Mouse (Mus musculus) heart, adult 2 months (tissue): ENCODE measurements at regions not wholly inside any gene's neighbourhood (a gene's known extent, or its start where the extent isn't known, plus 50 kb on each side); places are given as distances from the start of the nearest gene placed in this dataset.

Source experiments
- DNase-seq, 2 experiments: peaks; one replicate each; pipeline ENCODE4 v3.0.0; 2021
- H3K27ac ChIP-seq: fragments of 200-600 bp; 2 replicates; pipeline ENCODE4 v1.8.1; 2022
- H3K27me3 ChIP-seq: fragments of 200-500 bp; 2 replicates; pipeline ENCODE4 v1.6.1; 2012; ENCODE audit warnings: mild to moderate bottlenecking, low read length, inconsistent platforms, mixed read lengths; ENCODE audit not compliant: control insufficient read depth, insufficient read depth
- H3K36me3 ChIP-seq: fragments of 200-500 bp; 2 replicates; pipeline ENCODE4 v1.6.1; 2012; ENCODE audit warnings: low read length, inconsistent platforms; ENCODE audit not compliant: control insufficient read depth, insufficient read depth
- H3K4me1 ChIP-seq: fragments of 200-500 bp; 2 replicates; pipeline ENCODE4 v1.6.1; 2011; ENCODE audit warnings: low read length; ENCODE audit not compliant: control insufficient read depth, insufficient read depth
- H3K4me3 ChIP-seq: fragments of 200-600 bp; 2 replicates; pipeline ENCODE4 v1.8.1; 2022
- H3K79me2 ChIP-seq: fragments of 200-500 bp; replicated peaks from 2 replicates; pipeline ENCODE4 v1.6.1; 2012; ENCODE audit warnings: mild to moderate bottlenecking, inconsistent platforms, low read length, moderate library complexity, mixed read lengths; ENCODE audit not compliant: control insufficient read depth, insufficient read depth
- H3K9ac ChIP-seq: fragments of 200-500 bp; 2 replicates; pipeline ENCODE4 v1.6.1; 2012; ENCODE audit warnings: low read depth, mild to moderate bottlenecking, control low read depth, inconsistent platforms, low read length, mixed read lengths
- CTCF ChIP-seq: fragments of 200-600 bp; IDR thresholded peaks from 2 replicates; pipeline ENCODE4 v1.8.1; 2022; ENCODE audit warnings: antibody characterized with exemption, mild to moderate bottlenecking, moderate library complexity
- EP300 ChIP-seq: fragments of 200-500 bp; IDR thresholded peaks from 2 replicates; pipeline ENCODE4 v1.6.1; 2011; ENCODE audit warnings: low read depth, low read length, control low read depth; ENCODE audit not compliant: insufficient read depth
- POLR2A ChIP-seq: fragments of 200-500 bp; IDR thresholded peaks from 2 replicates; pipeline ENCODE4 v1.6.1; 2011; ENCODE audit warnings: mild to moderate bottlenecking, low read depth, low read length, control low read depth; ENCODE audit not compliant: insufficient read depth
- WGBS: fragments of 180-500 bp; shearing (Covaris S2); methylation state at CpG from one replicate; pipeline ENCODE4 v1.1.7; 2018; 5-methylcytosine and 5-hydroxymethylcytosine counted together
- intact Hi-C: fragments of 180-260 bp; cut with DNase I; formaldehyde crosslinking; loops from one replicate; pipeline ENCODE4 v1.15.1; 2025

DNA sequence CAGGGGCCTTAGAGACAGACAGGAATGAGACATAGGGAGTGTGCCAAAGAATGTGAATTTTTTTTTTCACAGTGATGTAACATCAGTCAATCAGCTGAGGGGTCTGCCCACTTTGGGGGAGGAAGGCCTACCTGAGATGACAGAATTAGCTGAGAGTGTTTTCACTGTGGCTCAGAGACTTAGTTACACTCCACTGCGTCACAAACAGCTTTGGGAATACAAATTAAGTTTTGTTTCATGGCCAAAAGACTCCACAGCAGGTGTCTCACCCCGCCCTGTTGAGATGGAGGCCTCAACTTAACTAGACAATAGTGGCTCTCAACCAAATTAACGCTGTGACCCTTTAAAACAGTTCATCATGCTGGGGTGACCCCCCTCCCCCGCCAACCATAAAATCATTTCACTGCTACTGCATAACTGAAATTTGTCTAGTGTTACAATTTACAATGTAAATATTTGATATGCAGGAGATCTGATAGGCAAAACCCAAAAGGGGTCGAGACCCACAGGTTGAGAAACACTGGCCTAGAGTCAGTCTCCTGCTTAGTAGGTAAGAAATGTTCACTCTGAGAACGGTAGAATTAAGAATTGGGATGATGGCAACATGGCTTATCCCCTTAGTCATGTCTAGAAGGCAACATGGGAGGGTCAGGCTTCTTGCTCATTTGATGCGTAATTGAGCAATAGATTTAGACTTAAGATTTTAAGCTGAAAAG lies 184.3 kb downstream of the Katnal1 start:
- no peak for TF ChIP-seq EP300
- TF ChIP-seq POLR2A: no peak
- no peak for TF ChIP-seq CTCF
- intact Hi-C loops: loop anchor here (5.0 kb wide), 1 partner anchor 193 kb away; the partner anchor contains the start of gene Ubl3
- no peaks in the 10 kb centered on the region for H3K27me3 ChIP-seq
- no peak overlapping the region for H3K9ac ChIP-seq
- peaks cover 3% of the 10 kb centered on the region; the same call in 1 of the 2 replicates for H3K4me1 ChIP-seq
- no peak overlapping the region for H3K27ac ChIP-seq
- DNase-seq: no peak
- H3K36me3 ChIP-seq: no peaks in the 10 kb centered on the region
- 87% methylated on average over 7 of the region's 7 CpGs for WGBS
- H3K79me2 ChIP-seq: no peaks in the 10 kb centered on the region
- no peak overlapping the region for H3K4me3 ChIP-seq

DNA sequence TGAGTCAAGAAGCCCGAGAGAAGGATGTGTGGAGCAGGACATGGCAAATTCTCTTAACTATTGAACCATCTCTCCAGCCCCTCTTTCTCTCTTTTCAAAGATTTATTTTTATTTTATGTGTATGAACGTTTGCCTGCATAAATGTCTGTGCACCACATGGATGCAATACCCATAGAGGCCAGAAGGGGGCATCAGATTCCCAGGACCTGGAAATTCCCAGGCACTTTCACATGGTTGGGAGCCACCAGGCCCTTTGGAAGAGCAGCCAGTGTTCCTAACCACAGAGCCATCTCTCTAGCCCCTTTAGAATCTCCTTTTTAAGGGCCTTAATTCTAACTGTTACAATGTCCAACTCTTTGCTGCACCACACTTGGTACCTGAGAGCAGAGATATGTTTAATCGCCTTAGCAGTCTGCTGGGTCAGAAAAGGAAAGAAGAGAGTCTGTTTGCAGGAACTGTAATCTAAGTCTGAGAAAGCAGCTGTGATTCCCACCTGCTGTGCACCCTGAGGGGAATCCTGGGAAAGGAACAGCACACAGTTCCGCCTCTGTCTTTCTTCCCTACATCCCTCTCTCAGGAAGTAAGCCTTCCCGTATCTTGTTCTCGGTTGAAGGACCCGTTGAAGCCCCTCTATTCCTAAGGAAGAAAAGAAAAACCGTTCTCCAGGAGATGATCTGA lies 186.8 kb downstream of the Katnal1 start:
- Histone ChIP-seq H3K9ac (no peak overlapping the region), H3K27me3 (no peaks in the 10 kb centered on the region), H3K4me1 (peaks cover 3% of the 10 kb centered on the region), H3K79me2 (no peaks in the 10 kb centered on the region), H3K36me3 (no peaks in the 10 kb centered on the region), H3K4me3 (no peak overlapping the region), H3K27ac (no peak overlapping the region)
- intact Hi-C loops: loop anchor here (5.0 kb wide), 1 partner anchor 190 kb away; the partner anchor contains the start of gene Ubl3
- no peak for DNase-seq
- WGBS: 92% methylated on average over 8 of the region's 8 CpGs
- TF ChIP-seq EP300 (no peak), CTCF (peak; percentile 56), POLR2A (no peak)

DNA sequence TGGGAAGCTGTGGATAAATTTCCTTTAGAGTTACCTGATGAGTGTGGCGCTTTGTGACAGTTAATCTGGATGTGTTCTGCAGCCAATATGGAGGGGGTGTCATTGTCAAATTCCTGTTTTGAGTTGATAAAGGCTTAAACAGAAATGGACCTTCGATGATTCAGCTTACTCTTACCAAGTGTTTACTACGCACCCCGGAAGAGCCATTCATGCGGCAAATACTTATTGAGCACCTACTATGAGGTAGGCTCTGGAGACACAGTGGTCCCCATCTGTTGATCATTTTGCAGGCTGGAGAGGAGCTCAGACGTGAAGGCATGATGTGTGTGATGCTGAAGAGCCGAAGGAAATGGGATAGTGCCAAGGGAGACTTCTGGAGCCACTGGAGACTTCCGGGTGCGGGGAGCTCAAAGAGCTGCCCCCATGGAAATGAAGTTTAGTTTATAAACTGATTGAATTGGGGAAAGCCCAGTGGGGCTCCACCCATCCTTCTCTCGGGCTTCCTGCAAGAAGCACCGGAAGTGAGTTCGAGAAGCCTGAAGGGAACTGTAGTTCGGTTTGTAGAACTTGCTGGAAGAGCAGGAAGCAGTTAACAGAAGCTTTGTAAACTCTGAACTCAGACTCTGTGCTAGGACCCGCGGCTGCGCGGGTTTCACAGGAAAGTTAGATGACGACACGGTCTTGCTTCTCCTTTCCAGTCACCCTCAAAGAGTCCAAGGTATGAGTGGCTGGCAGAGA lies 187.7 kb downstream of the Katnal1 start:
- TF ChIP-seq CTCF (no peak), POLR2A (no peak), EP300 (no peak)
- Histone ChIP-seq H3K4me1 (peaks cover 3% of the 10 kb centered on the region), H3K9ac (no peak overlapping the region), H3K36me3 (no peaks in the 10 kb centered on the region), H3K27ac (peak overlapping the region; percentile 58), H3K4me3 (no peak overlapping the region), H3K79me2 (no peaks in the 10 kb centered on the region), H3K27me3 (no peaks in the 10 kb centered on the region)
- intact Hi-C loops: loop anchor here (5.0 kb wide), 1 partner anchor 189 kb away; the partner anchor contains the start of gene Ubl3
- 74% methylated on average over 19 of the region's 19 CpGs for WGBS
- peak; percentile 18 to 27 for DNase-seq

DNA sequence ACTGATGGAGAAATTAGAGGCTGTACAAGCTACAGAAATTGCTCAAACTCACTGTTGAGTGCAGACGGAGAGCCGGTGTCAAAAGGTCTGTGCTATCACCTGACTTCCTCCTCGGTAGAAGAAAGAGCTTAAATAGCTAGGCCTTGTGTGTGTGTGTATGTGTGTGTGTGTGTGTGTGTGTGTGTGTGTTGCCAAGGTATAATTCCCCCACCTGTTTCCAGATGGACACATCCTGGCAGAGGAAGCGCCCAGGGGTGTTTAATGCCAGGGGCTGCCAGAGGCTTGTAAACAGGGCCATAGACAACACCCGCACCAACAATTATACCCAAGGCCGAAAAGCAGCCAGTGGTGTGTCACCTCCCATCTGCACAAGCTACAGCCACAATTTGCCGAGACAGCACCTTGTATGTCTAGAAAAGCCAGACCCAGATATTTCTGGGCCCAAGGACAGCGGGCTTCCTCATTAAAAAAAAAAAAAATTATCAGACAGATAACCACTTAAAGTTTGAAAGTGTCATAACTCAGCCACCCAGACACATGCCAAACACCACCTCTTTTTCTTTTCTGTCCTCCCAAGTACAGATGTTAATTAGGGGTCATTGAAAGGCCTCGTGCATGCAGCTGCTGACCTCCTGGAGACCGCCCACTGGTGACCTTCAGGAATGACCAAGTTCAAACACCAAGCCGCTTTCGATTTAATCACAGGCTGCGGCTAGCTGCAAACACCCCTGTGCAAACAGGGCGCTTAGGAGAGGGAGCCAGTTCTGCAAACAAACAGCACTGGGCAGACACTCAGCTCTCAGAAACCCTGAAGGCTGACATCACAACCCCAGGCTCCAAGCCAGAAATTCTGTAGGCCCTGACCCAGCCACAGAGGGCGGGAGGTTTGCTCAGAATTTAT lies 188.0 kb upstream of the Ubl3 start:
- DNase-seq: peak; percentile 72 to 81
- no peak for TF ChIP-seq CTCF
- TF ChIP-seq EP300: no peak
- no peak for TF ChIP-seq POLR2A
- Histone ChIP-seq H3K27me3 (no peaks in the 10 kb centered on the region), H3K27ac (peak overlapping the region; percentile 58), H3K4me3 (no peak overlapping the region), H3K9ac (no peak overlapping the region), H3K79me2 (no peaks in the 10 kb centered on the region), H3K4me1 (peaks cover 3% of the 10 kb centered on the region), H3K36me3 (no peaks in the 10 kb centered on the region)
- intact Hi-C loops: loop anchor here (5.0 kb wide), 1 partner anchor 188 kb away; the partner anchor contains the start of gene Ubl3
- WGBS: 38% methylated on average over 15 of the region's 15 CpGs

DNA sequence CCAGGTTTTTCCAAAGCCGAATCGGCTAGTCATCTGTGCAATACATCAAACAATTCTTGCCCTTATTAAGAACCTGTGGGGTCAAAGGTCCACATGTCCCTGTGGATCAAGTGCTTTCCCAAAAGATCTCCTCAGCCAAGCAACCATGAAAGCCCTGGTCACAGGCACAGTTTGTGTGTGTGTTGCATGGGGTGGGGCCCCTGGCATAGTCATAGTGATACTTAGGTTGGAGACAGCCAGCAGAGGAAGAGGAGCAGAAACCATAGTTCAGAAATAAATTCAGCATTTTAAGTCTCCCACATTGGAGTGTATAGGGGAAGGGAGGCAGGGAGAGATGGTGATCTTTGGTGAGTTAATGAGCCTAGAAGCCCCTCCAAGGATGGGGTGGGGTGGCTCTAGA lies 187.1 kb upstream of the Ubl3 start:
- Histone ChIP-seq H3K79me2 (no peaks in the 10 kb centered on the region), H3K27me3 (no peaks in the 10 kb centered on the region), H3K4me1 (peaks cover 3% of the 10 kb centered on the region), H3K9ac (no peak overlapping the region), H3K4me3 (no peak overlapping the region), H3K36me3 (no peaks in the 10 kb centered on the region), H3K27ac (no peak overlapping the region)
- WGBS: 81% methylated on average over 2 of the region's 2 CpGs
- no peak for TF ChIP-seq EP300
- no peak for TF ChIP-seq CTCF
- TF ChIP-seq POLR2A: no peak
- intact Hi-C loops: loop anchor here (5.0 kb wide), 1 partner anchor 187 kb away; the partner anchor contains the start of gene Ubl3
- DNase-seq: no peak
